Mouse (Mus musculus) frontal cortex, adult (tissue): Measurements from ENCODE around the gene Sec24d.
"Not testable (repeated sequence)": the region's sequence is repeated elsewhere in the genome, so short reads cannot be mapped to it uniquely, and the experiment has no call there.

Experiments
- ATAC-seq: cut with Nextera tagmentation; 2 replicates; pipeline ENCODE4 v1.9.2; 2017; ENCODE audit warnings: mild to moderate bottlenecking, moderate library complexity, mixed read lengths; ENCODE audit not compliant: low TSS enrichment

Gene Sec24d

GRCm38 (mm10) chr3:123337853-123338252 is 70.6 kb downstream of the Sec24d start:
- ATAC-seq, result no peak

GRCm38 (mm10) chr3:123338666-123339195 is 71.5 kb downstream of the Sec24d start:
- ATAC-seq, result no peak

- no peak for ATAC-seq
Observed at GRCm38 (mm10) chr3:123341049-123341448, 73.8 kb downstream of the Sec24d start.

- no peak for ATAC-seq
Observed at GRCm38 (mm10) chr3:123343690-123344089, 76.4 kb downstream of the Sec24d start.

- peak; percentile 91 for ATAC-seq
Observed at GRCm38 (mm10) chr3:123348080-123348802, 81.0 kb downstream of the Sec24d start.

GRCm38 (mm10) chr3:123350602-123351001 is 83.3 kb downstream of the Sec24d start:
- ATAC-seq, result no peak

- no peak for ATAC-seq
Observed at GRCm38 (mm10) chr3:123351519-123351918, 84.3 kb downstream of the Sec24d start.

GRCm38 (mm10) chr3:123353183-123353582 is 85.9 kb downstream of the Sec24d start:
- ATAC-seq, result no peak

- ATAC-seq, result no peak
Observed at GRCm38 (mm10) chr3:123353661-123354060, 86.4 kb downstream of the Sec24d start.

- ATAC-seq, result no peak
Observed at GRCm38 (mm10) chr3:123354388-123354787, 87.1 kb downstream of the Sec24d start.

- ATAC-seq, result no peak
Observed at GRCm38 (mm10) chr3:123356377-123356991, 89.2 kb downstream of the Sec24d start.

GRCm38 (mm10) chr3:123366820-123367219 is 99.6 kb downstream of the Sec24d start:
- ATAC-seq, result not testable (repeated sequence)

GRCm38 (mm10) chr3:123369161-123369560 is 101.9 kb downstream of the Sec24d start:
- no peak for ATAC-seq

- ATAC-seq, result no peak
Observed at GRCm38 (mm10) chr3:123370927-123371326, 103.7 kb downstream of the Sec24d start.

GRCm38 (mm10) chr3:123371766-123372535 is 104.7 kb downstream of the Sec24d start:
- ATAC-seq, result peak; percentile 98

- ATAC-seq, result no peak
Observed at GRCm38 (mm10) chr3:123376562-123376961, 109.3 kb downstream of the Sec24d start.

- ATAC-seq, result no peak
Observed at GRCm38 (mm10) chr3:123384435-123384834, 117.2 kb downstream of the Sec24d start.

- no peak for ATAC-seq
Observed at GRCm38 (mm10) chr3:123385118-123385485, 117.8 kb downstream of the Sec24d start.

- peak; percentile 100 for ATAC-seq
Observed at GRCm38 (mm10) chr3:123385486-123386156, 118.4 kb downstream of the Sec24d start, which contains the start of gene Mettl14. Mettl14 (minus strand) TSS chr3:123386108.

- peak; percentile 69 for ATAC-seq
Observed at GRCm38 (mm10) chr3:123386157-123386780, 119.0 kb downstream of the Sec24d start.

GRCm38 (mm10) chr3:123391180-123391579 is 123.9 kb downstream of the Sec24d start:
- peak; percentile 65; the same call in 1 of the 2 replicates for ATAC-seq
